Mouse (Mus musculus): ENCODE data around the gene Camp. TPM values are rescaled to one million over a fixed set of nuclear protein-coding genes. Genes with fewer than 3 reads are reported as not detected.
"Not testable (repeated sequence)": the region's sequence is repeated elsewhere in the genome, so short reads cannot be mapped to it uniquely, and the experiment has no call there.

Camp gene
- polyA plus RNA-seq, 2 experiments from 2014 or later, result not detected

DNA sequence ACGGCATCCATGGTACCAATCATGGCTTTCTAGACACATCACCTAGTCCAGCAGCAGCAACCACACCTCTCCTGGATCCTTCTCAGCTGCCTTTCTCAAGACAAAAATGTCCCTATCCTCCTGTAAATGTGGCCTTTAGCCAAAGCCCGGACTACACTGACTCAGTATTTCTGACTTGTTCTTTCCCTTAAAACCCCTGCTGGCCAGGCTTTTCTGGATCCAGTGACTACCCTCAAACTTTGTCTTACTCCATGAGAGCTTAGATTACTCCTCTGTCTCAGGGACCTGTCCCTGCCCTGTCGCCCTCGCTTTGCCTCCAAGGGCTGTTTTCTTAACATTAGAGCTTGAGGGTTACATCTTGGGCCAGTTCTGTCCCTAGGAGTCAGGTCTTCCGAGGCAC, 682 bp upstream of the Camp start:
- ATAC-seq, result no peak

DNA sequence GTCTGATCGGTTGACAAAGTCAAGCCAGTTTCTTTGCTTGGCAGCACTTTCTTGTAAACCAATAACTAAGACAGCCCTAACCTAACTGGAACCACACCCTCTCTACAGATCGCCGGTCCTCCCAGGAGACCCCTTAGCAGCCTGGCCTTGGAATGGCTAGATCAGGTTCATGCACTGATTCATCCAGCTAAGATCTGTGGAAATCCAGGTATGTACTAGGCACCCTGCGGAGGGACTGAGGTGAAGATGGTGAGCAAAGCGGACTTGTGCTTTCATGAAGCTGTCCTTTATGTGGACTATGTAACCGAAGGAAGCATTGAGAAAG, 16.4 kb downstream of the Camp start:
- no peak for ATAC-seq

DNA sequence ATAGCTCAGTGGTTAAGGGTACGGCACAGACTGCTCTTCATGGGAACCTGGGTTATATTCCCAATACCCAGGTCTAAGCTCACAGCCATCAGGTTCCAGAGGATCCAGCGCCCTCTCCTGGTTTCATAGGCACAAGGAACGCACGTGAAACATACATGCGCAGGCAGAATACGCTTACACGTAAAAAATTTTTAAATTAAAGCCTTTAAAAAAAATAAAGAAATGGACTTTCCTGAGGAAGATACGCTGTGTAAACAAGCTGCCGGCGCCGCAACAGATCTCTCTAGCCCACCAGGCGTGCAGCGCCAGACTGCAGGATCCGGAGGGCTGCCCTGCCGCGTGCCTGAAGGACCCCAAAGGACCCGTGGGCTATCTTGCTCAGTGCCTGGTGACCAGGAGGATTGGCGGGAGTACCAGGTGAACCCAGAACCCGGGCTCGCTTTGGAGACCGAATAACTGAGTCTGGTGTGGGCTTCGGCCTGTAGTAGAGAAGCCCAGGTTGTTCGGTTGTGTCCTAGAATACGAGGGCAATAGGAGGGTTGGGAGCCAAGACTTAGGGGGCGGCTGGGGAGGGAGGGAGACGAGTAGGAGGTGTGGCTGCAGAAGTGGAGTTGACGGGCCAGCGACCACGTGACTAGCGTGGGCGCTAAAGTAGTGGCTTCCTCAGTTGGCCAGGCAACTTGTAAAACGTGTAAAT, 16.9 kb downstream of the Camp start, which contains the start of gene Nme6:
Nme6 (plus strand) TSS at position 359 of the 697 bp plus-strand sequence.
- peak; percentile 86 for ATAC-seq

DNA sequence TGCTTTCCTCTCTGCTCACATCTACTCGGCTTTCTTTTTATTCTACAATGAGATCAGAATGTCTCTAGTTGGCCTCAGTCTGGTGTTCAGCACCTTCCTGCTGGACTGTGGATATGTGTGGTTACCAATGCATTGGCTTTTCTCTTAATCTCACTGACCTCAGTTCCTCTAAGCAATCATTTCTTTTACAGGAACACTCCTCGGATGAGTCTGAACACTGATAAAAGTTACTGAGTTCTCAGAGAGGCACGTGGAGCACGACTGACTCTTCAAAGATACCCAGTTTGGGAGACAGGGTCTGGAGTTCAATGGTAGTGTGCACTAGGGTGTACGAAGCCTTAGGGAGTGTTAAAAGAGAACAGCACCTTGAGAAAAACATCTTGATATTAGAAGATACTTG, 23.2 kb downstream of the Camp start:
- ATAC-seq, result no peak

DNA sequence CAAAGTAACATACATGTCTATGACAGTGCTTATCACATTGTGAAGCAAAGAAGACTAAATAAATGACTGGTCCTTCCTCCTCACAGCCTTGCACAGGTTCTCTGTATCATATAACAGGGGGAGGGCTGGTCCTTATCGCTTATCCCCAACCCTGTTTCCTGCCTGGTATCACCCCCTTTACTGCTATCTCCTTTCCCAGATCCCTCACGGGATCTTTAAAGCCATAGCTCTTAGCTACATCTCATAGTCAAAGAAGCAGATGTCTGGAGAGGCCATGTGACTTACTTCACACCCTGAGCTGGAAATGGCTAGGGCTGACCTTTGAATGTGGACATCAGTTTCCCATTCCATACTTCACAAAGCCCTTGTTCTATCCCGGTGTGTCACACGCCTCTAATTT, 23.7 kb downstream of the Camp start:
- no peak for ATAC-seq

DNA sequence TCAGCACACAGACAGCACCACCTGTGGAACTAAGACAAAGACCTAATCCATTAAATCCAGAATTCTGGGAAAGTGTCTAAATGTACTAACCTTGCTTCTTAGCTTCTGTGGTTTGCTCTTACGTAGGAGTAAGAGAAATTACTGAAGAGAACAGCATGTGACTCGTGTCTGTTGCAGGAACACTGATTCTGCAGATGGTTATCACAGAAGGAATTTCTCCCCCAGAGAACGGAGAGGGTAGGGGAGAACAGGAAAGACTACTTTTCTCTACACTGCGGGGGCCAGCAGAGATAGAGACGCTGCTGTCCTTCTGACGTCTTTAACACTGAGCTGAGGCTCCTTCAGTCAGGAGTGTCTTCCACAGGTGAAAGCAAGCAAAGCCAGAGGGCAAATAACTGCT, 33.1 kb downstream of the Camp start:
- ATAC-seq, result no peak

DNA sequence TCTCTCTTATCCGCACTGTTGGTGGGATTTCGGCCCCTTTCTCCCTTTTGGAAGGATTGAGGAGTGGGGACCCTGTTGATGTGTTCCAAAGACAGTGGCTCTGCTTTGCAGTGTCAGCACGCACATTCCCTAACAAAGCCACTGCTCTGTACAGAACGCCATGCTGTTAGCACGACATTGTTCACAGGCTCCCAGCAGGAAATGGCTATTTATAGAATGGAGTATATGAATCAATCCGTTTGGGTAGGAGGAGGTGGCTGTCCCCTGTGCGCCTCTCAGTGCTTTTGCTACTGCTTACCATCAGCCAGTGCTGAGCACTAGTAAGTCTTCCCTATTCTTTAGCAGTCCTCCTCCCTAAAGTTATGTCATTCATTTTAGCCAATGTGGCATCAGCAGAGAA, 36.0 kb downstream of the Camp start:
- ATAC-seq, result no peak

DNA sequence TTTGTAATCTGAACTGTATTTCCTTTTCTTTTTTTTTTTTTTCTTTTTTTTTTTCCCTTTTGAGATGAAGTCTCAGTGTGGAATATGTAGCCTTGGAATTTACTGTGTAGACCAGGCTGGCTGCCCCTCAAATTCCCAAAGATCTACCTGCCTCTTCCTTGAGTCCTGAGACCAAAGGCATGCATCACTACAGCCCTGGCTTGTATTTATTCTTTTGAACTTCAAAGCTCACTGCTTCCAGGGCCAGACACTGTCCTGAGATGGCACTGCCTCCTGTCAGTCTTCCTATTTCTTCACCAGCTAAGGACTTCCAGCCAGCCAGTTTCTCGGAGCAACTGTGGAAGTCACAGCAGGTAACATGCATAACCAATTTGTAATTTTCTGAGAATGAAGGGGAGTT, 37.4 kb downstream of the Camp start, which contains the start of gene Spink8:
Spink8 (plus strand) TSS at position 301 of the 400 bp plus-strand sequence.
- ATAC-seq, result no peak

DNA sequence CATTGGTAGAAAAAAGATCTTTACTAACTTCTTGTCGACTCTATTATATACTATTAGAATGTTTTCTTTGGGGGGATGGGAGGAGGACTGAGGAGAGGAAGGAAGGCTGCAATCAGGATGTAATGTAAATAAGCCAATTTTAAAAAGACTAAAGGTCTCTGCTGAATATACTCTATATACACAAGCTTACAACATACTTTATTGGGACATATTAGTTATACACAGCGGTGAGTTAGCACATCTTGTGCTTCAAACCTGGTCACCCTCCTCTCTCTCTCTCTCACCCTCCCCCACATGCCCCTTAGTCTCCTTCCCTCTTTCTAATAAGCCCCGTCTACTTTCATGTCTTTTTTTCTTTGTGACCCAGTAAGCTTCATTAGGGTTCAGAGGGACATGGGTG, 41.5 kb downstream of the Camp start:
- no peak for ATAC-seq

DNA sequence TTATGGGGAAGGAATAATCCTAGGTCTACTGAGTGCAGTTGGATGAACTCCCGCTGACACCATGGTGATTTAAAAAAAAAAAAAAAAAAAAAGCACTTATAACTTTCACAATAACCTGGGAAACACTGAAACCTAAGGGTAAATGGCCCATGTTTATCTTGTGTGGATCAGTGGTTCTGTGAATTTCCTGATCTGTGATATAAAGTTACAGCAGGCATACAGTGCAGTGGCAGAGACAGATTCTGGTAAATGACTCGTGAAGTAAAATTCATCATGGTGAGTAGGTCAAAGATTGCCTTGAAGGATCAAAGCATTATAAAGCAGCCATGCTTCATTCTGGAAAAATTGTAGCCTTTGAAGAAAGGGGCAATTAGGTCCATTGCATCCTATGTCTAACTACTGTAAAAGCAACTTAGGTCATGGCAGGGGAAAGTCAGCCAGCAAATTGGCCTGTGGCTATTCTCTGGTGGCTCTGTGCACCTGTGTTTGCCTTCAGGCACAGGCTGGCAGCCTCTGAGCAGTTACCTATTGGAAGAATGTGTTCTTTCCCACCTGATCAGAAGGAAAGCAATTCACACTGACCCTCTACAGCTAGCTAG, 42.6 kb downstream of the Camp start:
- no peak for ATAC-seq

DNA sequence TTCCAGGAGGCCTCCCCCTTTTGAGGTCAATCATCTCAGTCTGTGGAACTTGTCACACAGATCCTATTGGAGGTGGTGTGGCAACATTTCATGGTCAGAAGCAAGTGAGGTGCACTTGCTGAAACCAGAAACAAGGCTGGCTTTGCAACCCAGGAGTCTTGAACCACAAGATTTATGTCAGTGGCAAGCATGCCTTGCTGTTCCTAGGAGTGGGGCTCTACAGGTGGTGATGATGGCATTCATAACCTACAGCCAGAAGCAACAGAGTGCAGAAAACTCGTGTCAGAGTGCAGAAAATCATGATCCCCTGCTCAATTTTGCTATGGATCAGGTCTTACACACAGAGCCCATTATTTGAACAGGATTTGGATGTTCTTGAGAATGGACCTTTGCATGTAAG, 43.2 kb downstream of the Camp start:
- no peak for ATAC-seq

DNA sequence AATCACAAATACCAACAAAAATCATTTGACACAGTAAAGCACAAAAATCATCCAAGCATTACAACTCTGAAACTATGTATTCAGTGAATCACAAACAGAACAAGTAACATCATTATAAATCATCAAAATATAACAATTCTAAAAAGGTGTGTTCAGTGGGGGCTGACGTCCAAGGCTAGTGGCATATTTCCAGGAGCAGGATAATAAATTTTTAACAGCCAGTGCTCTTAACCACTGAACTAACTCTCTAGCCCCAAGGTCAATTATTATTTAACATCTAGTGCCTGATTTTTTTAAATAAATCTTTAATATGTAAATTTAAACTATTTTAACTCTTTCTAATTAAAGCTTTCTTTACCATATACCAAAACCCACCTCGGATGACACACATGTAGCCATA, 43.8 kb downstream of the Camp start:
- ATAC-seq, result not testable (repeated sequence)

DNA sequence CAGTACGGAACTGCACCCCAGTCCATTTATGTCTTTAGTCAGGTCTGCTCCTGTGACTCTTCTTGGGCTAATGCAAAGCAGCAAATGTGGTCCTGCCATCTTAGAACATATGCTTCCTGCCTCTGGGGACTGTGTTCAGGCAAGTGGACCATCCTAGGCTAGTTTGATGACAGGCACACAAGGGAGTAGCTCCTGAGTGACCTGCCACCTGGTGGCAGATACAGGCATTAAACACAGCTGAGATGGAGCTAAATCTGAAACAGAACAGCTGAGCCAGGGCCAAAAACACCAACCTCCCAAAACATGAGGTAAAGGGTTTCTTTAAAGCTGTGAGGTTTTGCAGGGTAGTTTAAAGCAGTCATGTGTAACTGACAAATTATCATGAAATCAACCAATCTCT, 51.4 kb downstream of the Camp start:
- ATAC-seq, result no peak

Other genes with a start within 250 kb of the Camp start
- gene Fbxw24, start 223.6 kb downstream of the Camp start, polyA plus RNA-seq (2017; shearing (Covaris generic)), result not detected
- gene Fbxw25, start 185.0 kb downstream of the Camp start, polyA plus RNA-seq (2017; shearing (Covaris generic)), result not detected
- gene Fbxw18, start 146.9 kb downstream of the Camp start, polyA plus RNA-seq (2017; shearing (Covaris generic)), result not detected
- gene Fbxw26, start 103.5 kb downstream of the Camp start, polyA plus RNA-seq (2017; shearing (Covaris generic)), result not detected
- gene Fbxw27, start 58.9 kb downstream of the Camp start, polyA plus RNA-seq (2017; shearing (Covaris generic)), result not detected
- not detected for gene Spink8, start 37.3 kb downstream of the Camp start, polyA plus RNA-seq (2017; shearing (Covaris generic))
- 1 to 10 TPM; 6.7 to 8.9 TPM for gene Nme6, start 16.9 kb downstream of the Camp start, polyA plus RNA-seq (2017; shearing (Covaris generic))
- 1 to 10 TPM; 7.1 to 7.7 TPM for gene Cdc25a, start 26.0 kb upstream of the Camp start, polyA plus RNA-seq (2017; shearing (Covaris generic))
- 10 to 100 TPM; 40.8 to 42.7 TPM for gene Map4, start 81.8 kb upstream of the Camp start, polyA plus RNA-seq (2017; shearing (Covaris generic))

Data from activated CD4-positive, CD25-positive, alpha-beta regulatory T cell, adult 4 months (primary cell).